Mouse (Mus musculus) mesoderm, embryonic 11.5 days (tissue): ENCODE data around the gene Card6.

ENCODE experiments used
- DNase-seq: peaks from one replicate; pipeline ENCODE4 v3.0.0-alpha.2; 2012; ENCODE audit warnings: low read depth, low spot score

Card6 gene

GRCm38 (mm10) chr15:5088850-5089608 is 19.3 kb downstream of the Card6 start:
- peak; percentile 21 for DNase-seq

GRCm38 (mm10) chr15:5086162-5086561 is 22.2 kb downstream of the Card6 start:
- DNase-seq: peak; percentile 38

GRCm38 (mm10) chr15:5081235-5081634 is 27.1 kb downstream of the Card6 start:
- DNase-seq: no peak

- DNase-seq: peak; percentile 39
Measured at GRCm38 (mm10) chr15:5068801-5069518, 39.4 kb downstream of the Card6 start.

GRCm38 (mm10) chr15:5063635-5064034 is 44.7 kb downstream of the Card6 start, which contains the start of gene C7:
Gene C7, minus strand, starts transcription at chr15:5063740.
- peak; percentile 27 for DNase-seq
